Mouse (Mus musculus): ENCODE measurements around the gene Plxnb1.

GRCm38 (mm10) chr9:109118106-109118505 lies 22.9 kb downstream of the Plxnb1 start:
- TF ChIP-seq POLR2A (IDR thresholded peaks at IDR 0.05; ENCODE audit: borderline replicate concordance, extremely low read depth, insufficient read depth, insufficient read length, poor library complexity, severe bottlenecking), result no peak
- TF ChIP-seq CTCF (IDR thresholded peaks at IDR 0.05; ENCODE audit: borderline replicate concordance, extremely low read depth, insufficient read depth, insufficient read length), result no peak

Measured in brain, embryonic 14.5 days (tissue).